Mouse (Mus musculus) Muller cell, postnatal 12 days (primary cell): Measurements from ENCODE around the gene Slfn1.
"Not testable (repeated sequence)": the region's sequence is repeated elsewhere in the genome, so short reads cannot be mapped to it uniquely, and the experiment has no call there.

Experiments used
- DNase-seq: peaks from one replicate; pipeline ENCODE4 v3.0.0-alpha.2; 2015; ENCODE audit errors: inconsistent ontology term

The Slfn1 gene

DNA sequence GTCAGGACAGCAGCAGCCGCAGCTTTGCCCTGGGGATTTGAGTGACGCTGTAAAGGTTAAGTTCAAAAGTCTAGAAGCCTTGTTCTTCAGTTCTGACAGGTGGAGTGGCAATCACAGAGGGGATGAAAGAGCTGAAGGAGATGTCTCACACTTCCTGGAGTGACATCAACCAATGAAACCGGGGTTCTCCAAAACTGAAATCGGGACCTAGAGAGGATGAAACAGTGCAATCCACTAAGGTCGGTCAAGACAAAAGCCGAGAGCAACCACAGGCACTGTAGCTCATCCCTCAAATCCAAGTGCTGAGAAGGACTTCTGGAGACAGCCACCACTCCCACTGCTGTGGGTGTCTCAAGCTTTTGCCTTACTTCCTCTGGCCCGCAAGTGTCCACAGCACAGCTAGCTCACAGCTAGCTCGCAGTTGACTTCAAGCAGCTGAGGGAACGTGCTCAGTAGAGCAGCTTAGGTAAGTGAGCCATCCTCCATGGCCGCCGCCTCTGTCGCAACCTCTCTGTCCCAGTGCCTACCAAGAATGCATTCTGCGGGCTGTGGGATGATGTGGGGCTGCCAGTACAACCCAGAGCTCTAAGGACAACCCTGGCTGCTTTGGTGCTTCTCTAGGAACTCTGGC, at the start of gene Slfn1:
Gene Slfn1, plus strand, starts transcription at position 253 of the 631 bp plus-strand sequence.
- no peak for DNase-seq

DNA sequence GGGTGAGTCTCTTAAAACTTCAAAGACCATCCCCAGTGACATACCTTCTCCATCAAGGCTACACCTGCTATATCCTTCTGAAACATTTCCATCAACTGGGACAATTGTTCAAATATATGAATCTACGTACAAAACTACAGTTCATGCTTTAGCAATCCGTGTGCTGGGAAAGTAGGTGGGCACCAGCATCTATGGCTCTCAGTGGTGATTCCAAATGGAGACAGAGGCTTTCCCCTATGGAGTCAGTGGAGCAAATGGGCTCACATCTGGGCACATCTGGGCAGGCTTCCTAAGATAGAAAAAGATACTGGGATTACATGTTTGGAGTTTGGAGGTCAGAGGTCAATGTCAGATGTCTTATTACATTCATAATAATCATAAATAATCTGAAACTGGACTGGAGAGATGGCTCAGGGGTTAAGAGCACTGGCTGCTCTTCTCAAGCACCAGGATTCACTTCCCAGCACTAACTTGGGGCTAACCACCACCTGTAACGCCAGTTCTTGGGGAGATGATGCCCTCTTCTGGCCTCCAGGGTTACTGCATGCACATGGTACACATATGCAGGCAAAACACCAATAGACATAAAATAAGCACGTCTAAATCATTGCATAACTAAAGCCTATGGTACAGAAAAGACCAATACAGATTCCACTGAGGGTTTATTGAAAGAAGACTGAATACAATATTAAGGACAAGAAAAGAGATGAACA, 48.5 kb upstream of the Slfn1 start:
- DNase-seq = no peak

DNA sequence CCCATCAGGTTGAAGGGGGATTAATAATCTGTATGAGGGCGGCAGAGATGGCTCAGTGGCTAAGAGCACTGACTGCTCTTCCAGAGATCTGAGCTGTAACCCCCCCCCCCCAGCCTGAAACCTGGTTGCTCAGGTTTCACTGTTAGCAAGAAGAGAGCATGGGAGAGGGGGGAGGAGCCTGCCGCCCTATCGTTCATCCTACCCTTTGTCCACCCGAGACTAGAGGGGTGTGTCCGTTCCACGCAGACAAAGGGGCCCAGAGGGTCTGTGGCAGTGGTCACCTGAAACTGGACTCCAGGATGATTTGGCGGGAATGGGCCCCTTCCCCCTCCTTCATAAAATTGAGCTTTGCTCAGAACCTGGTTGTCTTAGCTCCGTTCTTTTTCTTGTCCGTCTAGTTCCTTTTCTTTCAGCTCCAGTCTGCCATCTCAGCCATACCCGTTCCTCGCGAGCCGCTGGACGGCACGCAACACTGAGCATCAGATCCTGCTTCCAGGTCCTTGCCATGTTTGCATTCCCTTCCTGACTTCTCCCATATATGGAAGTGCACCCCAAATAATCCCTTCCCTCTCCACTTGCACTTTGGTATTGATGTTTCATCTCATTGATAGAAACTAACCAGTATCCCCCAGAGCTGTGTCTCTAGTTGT, 46.2 kb upstream of the Slfn1 start:
- DNase-seq = no peak

DNA sequence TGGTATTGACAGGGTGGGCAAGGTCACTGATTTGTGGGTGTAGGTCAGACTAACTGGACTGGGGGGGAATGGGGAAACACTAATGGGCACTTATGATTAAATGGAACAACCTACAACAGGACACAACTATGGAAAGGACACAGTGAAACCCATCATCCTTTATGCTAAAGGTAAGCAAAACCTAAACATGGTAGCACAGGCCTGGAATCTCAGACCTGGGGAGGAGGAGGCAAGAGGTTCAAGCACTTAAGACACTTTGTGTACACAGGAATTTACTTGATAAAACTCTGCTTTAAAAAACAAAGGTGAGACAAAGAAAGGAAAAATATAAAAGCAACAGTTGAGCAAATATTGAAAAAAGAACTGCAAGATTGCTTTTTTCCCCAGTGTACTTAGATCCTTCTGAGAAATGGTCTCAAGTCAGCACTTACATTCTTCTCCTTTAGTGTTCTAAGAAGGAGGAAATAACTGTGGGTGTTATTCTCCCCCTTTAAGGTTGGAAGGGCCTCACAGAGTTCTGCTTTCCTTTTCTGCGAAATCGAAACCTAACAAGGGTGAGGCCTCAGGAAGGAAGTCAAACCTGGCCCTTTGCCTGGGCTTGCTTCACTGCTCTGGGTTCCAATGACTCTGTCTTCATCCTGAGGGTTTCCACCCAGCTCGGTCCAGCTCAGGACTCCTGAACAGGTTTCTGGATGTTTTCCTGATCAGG, 38.8 kb upstream of the Slfn1 start:
- DNase-seq = no peak

DNA sequence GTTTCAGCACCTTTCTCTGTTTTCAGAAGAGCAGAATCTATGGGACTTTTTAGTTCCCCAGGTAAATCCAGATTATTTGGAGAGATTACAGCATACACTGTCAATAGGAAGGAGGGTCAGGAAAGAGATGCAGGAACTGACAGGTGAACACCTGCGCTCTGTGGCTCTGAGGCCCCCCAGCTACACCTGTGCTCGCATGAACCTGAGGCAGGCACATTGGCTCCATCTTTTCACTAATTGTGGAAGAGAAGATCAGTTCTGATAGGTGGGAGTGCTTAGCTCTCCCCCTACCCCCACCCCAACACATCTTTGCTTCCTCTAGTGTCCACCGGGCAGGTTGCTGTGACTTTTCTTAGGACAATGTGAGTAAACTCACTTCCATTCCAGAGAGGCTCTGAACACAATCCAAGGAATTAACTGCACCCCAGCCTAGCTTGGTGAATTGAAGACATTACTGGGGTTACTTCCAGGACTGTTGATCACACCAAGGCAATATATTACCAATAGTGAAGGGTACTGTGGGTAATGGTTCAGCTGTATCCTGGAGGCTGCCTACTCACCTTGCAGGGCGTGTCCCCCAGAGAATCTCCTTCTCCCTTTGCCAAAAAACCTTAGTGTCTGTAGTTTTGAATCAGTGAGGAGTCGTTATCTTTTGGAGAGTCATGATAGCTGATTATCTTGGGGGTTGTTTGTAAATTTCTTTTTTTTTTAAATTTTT, 38.1 kb upstream of the Slfn1 start:
- DNase-seq = no peak

DNA sequence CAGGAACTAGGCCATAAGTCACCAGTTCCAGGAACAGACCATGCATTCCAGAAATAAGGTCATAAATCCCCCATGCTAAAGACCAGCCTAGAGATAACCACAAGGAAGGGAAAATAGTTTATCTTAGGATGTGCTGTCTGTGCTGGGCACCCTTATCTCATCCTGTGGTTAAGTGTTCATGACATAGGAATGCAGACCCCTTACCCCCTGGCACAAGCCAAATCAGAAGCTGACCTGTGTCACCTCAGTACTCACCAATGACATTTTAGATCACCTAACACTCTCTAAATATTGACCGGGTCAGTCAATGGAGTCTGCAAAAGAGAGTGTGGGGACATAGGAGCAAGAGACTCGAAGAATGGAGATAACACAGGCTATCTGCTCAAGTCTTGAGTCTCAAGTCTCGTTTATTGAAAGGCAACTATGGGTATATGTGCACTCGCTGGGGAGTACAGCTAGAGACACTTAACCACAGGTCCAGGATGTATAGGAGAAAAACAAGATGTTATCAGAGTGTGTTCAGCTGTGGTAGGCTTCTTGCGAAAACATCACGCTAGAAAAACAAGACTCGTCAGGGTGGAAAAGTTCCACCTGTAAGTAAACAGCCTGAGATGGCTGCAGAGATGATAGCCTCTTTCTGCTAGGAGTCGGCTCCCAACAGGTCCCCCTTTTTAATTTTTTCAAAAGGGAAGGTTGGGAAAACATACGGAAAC, 37.0 kb upstream of the Slfn1 start:
- no peak for DNase-seq

DNA sequence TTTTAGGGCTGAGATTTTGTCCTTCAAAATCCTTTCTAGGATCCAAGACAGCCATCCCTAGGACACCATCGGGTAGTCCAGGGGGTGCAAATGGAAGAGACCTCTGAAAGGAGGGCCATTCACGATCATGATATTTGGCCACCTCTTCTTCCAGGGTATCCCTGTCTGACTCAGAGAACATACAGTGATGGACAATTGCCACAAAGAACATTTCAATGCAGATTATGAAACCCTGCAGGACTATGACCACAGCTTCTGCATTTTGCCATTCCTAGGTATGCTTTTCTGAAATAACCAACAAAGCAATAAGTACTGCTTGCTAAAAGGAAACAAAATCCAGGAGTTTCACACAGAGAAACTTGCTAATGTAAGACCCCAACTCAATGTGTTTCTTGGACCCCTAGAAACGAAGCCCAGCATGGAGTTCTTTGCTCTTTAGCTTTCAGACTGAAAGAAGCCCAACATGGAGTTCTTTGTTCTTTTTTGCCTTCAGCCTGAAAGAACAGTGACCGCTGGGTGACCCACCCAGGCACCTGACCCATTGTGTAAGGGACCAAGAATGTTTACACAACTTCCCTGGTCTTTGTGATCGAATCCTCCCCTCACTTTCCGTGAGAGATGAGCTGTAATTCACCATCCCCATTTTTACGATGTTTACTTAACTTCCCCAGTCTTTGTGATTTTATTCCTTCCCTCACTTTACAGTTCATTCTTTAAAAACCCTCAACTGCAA, 33.7 kb upstream of the Slfn1 start:
- DNase-seq = no peak

DNA sequence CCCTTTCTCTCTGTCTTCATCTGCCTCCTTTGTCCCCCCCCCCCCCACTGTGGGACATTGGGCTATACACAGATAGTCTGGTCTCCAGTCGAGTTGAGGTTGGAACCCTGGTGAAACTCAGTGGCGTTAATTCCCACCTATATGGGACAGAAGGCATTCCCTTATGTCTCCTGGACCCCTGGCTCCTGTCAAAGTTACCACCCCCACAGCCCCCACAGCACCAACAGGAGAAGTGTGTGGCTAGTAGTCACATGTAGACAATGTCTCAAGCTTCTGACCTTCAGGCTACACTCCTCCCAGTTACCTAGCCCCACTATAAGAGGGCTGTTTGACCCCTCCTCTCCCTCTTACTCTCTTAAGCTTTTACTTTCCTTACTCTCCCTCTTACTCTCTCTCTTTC, 32.5 kb upstream of the Slfn1 start:
- DNase-seq = no peak

DNA sequence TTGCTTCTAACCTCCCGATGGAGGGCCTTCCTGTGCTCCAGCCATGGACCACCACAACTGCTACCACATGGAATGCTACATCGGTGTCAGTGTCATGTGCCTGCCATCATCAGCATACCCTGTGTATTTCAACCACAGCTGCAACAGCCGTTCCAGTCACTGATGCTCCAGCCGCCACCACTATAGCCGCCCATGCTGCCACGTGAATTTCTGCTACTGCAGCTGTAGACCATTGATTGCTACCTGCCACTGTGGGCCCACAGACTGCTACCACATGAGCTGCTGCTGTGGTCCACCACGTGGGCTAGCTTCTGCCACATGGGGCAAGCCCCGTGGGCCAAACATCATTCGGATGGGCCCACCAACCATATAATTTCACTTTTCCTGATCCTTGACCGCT, 31.9 kb upstream of the Slfn1 start:
- no peak for DNase-seq

DNA sequence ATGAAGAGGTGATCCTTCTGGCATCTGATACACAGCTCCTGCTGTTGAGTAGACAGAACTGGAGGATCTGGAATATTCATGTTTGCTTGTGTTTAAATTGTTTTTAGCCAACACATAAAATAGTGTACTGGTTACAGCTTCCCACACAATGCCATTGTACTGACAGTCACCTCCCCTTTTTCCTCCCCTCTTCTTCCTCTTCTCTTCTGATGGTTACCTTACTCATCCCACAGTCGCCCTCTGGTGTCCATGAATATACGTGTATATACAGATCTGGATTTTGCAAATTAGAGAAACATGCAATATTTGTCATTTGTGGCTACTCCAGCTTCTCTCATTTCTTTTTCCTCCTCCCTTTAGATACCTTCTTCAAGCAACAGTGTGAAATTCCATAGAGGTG, 1.5 kb upstream of the Slfn1 start:
- no peak for DNase-seq

DNA sequence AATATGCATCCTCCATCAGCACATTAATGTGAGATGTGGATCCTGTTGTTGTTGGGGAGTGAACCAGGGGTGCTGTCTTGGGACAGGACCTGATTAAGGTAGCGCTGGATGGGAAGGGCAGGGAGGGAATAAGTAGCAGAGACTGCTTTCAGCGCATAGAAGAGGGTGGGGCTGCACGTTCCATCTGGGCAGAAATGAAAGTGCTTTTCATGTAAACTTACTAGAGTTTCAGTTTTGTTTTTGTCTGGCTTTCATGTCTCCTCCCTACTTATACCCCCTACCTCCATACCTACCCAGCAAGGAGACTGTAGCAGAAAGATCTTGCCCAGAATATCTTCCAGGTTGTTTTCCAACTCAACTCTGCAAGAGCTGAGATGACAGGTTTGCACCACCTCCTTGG, 1.4 kb downstream of the Slfn1 start:
- DNase-seq = no peak

DNA sequence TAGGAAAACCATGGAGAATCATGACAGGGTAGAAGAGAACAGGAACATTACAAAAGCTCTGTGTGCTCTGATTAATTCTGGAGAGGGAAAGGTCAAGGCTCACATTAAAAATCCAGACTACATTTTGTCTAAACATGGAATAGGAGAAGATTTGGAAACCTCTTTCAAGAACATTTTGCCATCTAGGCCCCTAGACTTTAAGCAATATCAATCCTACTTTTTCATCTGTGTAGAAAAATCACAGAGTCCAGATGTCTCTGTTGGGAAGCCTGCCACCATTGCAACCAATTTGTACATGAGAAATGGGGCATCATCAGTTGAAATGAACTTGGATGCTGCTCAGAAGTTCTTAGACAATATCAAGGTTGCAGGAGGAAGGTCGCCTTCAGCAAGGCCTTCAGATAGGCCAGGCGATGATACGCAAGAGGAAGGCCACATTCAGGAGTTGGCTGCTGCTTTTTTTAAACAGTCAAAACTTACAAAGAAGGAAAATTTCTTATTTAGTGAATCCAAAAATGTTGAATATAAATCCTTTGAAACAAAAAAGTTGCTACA, 4.6 kb downstream of the Slfn1 start:
- no peak for DNase-seq

DNA sequence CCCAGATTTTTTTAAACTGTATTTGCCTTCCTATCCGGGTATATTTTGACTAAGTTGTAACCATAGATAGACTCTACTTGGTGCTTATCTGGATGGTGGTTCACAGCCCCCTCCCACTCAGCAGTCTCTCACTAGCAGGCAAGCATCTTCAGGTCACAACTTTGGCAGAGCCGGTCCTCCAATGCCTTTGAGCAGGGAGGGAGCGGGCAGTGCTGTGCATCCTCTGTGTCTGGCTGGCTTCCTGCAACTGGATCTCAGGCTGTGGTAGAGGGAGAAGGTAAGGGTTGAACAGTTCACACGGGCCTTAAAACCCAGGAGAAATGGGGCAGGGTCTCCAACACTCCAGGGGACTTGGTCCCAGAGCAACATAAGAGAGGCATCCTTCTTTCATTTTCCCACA, 6.5 kb downstream of the Slfn1 start:
- no peak for DNase-seq

DNA sequence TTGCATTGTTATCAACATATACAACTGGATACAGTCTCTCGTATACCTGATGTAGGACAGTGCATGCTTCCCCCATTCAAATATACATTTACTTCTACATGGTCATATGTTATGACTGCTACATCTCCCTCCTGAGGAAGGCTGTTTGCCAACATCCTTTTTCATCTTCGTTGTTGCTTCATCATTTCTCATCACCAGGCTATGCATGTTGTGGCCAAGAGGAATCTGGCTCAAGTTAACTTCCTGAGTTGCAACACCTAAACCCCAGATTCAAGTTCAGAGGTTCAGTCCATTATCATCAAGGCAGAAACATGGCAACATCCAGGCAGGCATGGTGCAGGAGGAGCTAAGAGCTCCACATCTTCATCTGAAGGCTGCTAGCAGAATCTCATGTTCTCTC, 8.3 kb downstream of the Slfn1 start:
- DNase-seq = no peak

DNA sequence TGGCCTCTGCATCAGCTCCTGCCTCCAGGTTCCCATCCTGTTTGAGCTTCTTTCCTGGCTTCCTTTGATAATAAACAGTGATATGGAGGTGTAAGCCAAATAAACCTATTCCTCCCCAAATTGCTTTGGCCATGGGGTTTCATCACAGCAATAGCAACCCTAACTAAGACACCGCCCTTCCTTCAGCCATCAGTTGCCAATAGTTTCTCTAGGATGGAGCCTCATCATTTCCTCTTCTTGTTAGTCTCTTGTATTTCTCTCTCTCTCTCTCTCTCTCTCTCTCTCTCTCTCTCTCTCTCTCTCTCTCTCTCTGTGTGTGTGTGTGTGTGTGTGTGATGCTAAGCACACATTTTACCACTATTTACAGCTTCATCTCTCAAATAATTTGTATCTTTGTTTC, 9.0 kb downstream of the Slfn1 start:
- DNase-seq = not testable (repeated sequence)

DNA sequence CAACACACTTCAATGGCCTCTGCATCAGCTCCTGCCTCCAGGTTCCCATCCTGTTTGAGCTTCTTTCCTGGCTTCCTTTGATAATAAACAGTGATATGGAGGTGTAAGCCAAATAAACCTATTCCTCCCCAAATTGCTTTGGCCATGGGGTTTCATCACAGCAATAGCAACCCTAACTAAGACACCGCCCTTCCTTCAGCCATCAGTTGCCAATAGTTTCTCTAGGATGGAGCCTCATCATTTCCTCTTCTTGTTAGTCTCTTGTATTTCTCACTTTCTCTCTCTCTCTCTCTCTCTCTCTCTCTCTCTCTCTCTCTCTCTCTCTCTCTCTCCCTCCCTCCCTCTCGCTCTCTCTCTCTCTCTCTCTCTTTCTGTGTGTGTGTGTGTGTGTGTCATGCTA, 20.6 kb downstream of the Slfn1 start:
- DNase-seq = not testable (repeated sequence)

DNA sequence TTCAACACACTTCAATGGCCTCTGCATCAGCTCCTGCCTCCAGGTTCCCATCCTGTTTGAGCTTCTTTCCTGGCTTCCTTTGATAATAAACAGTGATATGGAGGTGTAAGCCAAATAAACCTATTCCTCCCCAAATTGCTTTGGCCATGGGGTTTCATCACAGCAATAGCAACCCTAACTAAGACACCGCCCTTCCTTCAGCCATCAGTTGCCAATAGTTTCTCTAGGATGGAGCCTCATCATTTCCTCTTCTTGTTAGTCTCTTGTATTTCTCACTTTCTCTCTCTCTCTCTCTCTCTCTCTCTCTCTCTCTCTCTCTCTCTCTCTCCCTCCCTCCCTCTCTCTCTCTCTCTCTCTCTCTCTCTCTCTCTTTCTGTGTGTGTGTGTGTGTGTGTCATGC, 32.3 kb downstream of the Slfn1 start:
- DNase-seq = not testable (repeated sequence)
